Mouse (Mus musculus) heart, embryonic 13.5 days (tissue): ENCODE measurements around the gene Nup43. TPM values are rescaled to one million over a fixed set of nuclear protein-coding genes. Genes with fewer than 3 reads are reported as not detected.
A peak's percentile ranks its signal among the peaks of the same experiment; 100 is the strongest.

Source experiments
- ATAC-seq: fragments of 200-750 bp; cut with Nextera tagmentation; 2 replicates; pipeline ENCODE4 v1.8.0; 2017; ENCODE audit warnings: moderate TSS enrichment; ENCODE audit not compliant: insufficient number of reproducible peaks, low FRiP score, low TSS enrichment; ENCODE audit errors: extremely low read depth
- H3K27ac ChIP-seq: fragments of 300-500 bp; sonication (generic); replicated peaks from 2 replicates; pipeline ENCODE4 v1.5.1; 2015; ENCODE audit warnings: moderate library complexity, mild to moderate bottlenecking, inconsistent platforms
- H3K27me3 ChIP-seq: fragments of 300-500 bp; sonication (generic); replicated peaks from 2 replicates; pipeline ENCODE4 v1.6.1; 2015; ENCODE audit warnings: mild to moderate bottlenecking, inconsistent platforms
- H3K36me3 ChIP-seq: fragments of 300-500 bp; sonication (generic); 2 replicates; pipeline ENCODE4 v1.6.1; 2015; ENCODE audit warnings: mild to moderate bottlenecking, inconsistent platforms
- H3K4me1 ChIP-seq: fragments of 300-500 bp; sonication (generic); 2 replicates; pipeline ENCODE4 v1.6.1; 2015; ENCODE audit warnings: inconsistent platforms
- H3K4me2 ChIP-seq: fragments of 300-500 bp; sonication (generic); 2 replicates; pipeline ENCODE4 v1.6.1; 2015; ENCODE audit warnings: inconsistent platforms, mild to moderate bottlenecking, moderate library complexity
- H3K4me3 ChIP-seq: fragments of 300-500 bp; sonication (generic); 2 replicates; pipeline ENCODE4 v1.5.1; 2015; ENCODE audit warnings: moderate library complexity, mild to moderate bottlenecking, inconsistent platforms
- H3K9ac ChIP-seq: fragments of 300-500 bp; sonication (generic); 2 replicates; pipeline ENCODE4 v1.6.1; 2015; ENCODE audit warnings: inconsistent platforms, mild to moderate bottlenecking, moderate library complexity
- H3K9me3 ChIP-seq: fragments of 300-500 bp; sonication (generic); 2 replicates; pipeline ENCODE4 v1.6.1; 2016; ENCODE audit warnings: inconsistent platforms
- WGBS: fragments of 180-500 bp; shearing (Covaris S2); methylation state at CpG from one replicate; pipeline ENCODE4 v1.1.7; 2015; ENCODE audit warnings: mixed read lengths; 5-methylcytosine and 5-hydroxymethylcytosine counted together
- polyA plus RNA-seq: library from polyadenylated mRNA; unstranded; fragments of >200 nt; fragmentation: Nextera tagmentation; extraction: Ambion mirVana; gene quantifications from 2 replicates; pipeline ENCODE4 v1.2.1, GENCODE M21; 2015

The Nup43 gene
- polyA plus RNA-seq, 1 experiment from 2014 or later = 36.6 TPM

GRCm38 (mm10) chr10:7649059-7649458 lies 18.2 kb upstream of the Nup43 start:
- Histone ChIP-seq H3K4me3 (no peak overlapping the region), H3K27ac (peak overlapping the region; percentile 63), H3K4me2 (no peak overlapping the region), H3K9ac (0 out of 2 replicates have a peak overlapping the region, but pooled peaks have one; percentile 24), H3K27me3 (no peaks in the 10 kb centered on the region), H3K36me3 (peaks cover 39% of the 10 kb centered on the region), H3K4me1 (peaks cover 10% of the 10 kb centered on the region), H3K9me3 (no peaks in the 10 kb centered on the region)
- WGBS = 56% methylated on average over 4 of the region's 4 CpGs
- ATAC-seq = no peak

- 86% methylated on average over 2 of the region's 2 CpGs for WGBS
- no peak for ATAC-seq
- H3K27ac ChIP-seq = no peak overlapping the region
- no peak overlapping the region for H3K4me2 ChIP-seq
- H3K4me3 ChIP-seq = no peak overlapping the region
- no peaks in the 10 kb centered on the region for H3K27me3 ChIP-seq
- no peak overlapping the region for H3K9ac ChIP-seq
- H3K36me3 ChIP-seq = peaks cover 25% of the 10 kb centered on the region
- H3K9me3 ChIP-seq = no peaks in the 10 kb centered on the region
- H3K4me1 ChIP-seq = peaks cover 13% of the 10 kb centered on the region
These were observed 16.2 kb upstream of the Nup43 start for GRCm38 (mm10) chr10:7651057-7651456.

- ATAC-seq = peak; percentile 68
These were observed 4.7 kb upstream of the Nup43 start for GRCm38 (mm10) chr10:7662471-7663141.

GRCm38 (mm10) chr10:7663159-7664026 lies 3.9 kb upstream of the Nup43 start:
- Histone ChIP-seq H3K9ac (peak overlapping the region; percentile 93), H3K27ac (peak overlapping the region; percentile 93), H3K27me3 (no peaks in the 10 kb centered on the region), H3K4me2 (peak overlapping the region; percentile 94), H3K36me3 (no peaks in the 10 kb centered on the region), H3K9me3 (no peaks in the 10 kb centered on the region), H3K4me1 (peaks cover 30% of the 10 kb centered on the region), H3K4me3 (peak overlapping the region; percentile 79)
- WGBS = under 1% methylated on average over 64 of the region's 64 CpGs
- peak; percentile 89 for ATAC-seq

More at GRCm38 (mm10) chr10:7662471-7663141, 4.7 kb upstream of the Nup43 start:
- Histone ChIP-seq H3K27me3 (no peaks in the 10 kb centered on the region), H3K36me3 (no peaks in the 10 kb centered on the region), H3K27ac (peak overlapping the region; percentile 93), H3K9me3 (no peaks in the 10 kb centered on the region), H3K4me3 (peak overlapping the region; percentile 79), H3K4me1 (peaks cover 24% of the 10 kb centered on the region), H3K4me2 (peak overlapping the region; percentile 94), H3K9ac (peak overlapping the region; percentile 93)
- WGBS = under 1% methylated on average over 44 of the region's 44 CpGs

GRCm38 (mm10) chr10:7664027-7664526 lies 3.2 kb upstream of the Nup43 start:
- peaks cover 33% of the 10 kb centered on the region for H3K4me1 ChIP-seq
- H3K4me3 ChIP-seq = peak overlapping the region; percentile 79
- peak overlapping the region; percentile 94 for H3K4me2 ChIP-seq
- peak overlapping the region; percentile 93 for H3K9ac ChIP-seq
- no peaks in the 10 kb centered on the region for H3K27me3 ChIP-seq
- no peak for ATAC-seq
- H3K9me3 ChIP-seq = no peaks in the 10 kb centered on the region
- no peaks in the 10 kb centered on the region for H3K36me3 ChIP-seq
- WGBS = 52% methylated on average over 6 of the region's 6 CpGs
- H3K27ac ChIP-seq = peak overlapping the region; percentile 93

- Histone ChIP-seq H3K4me1 (peaks cover 27% of the 10 kb centered on the region), H3K9me3 (no peaks in the 10 kb centered on the region), H3K36me3 (peaks cover 7% of the 10 kb centered on the region), H3K4me3 (no peak overlapping the region), H3K27me3 (no peaks in the 10 kb centered on the region), H3K9ac (no peak overlapping the region), H3K4me2 (no peak overlapping the region), H3K27ac (no peak overlapping the region)
- 89% methylated on average over 1 of the region's 1 CpGs for WGBS
- no peak for ATAC-seq
These were observed 2.4 kb upstream of the Nup43 start for GRCm38 (mm10) chr10:7664889-7665288.

- Histone ChIP-seq H3K4me2 (no peak overlapping the region), H3K27me3 (no peaks in the 10 kb centered on the region), H3K36me3 (peaks cover 82% of the 10 kb centered on the region), H3K4me1 (peaks cover 7% of the 10 kb centered on the region), H3K4me3 (no peak overlapping the region), H3K9ac (no peak overlapping the region), H3K27ac (no peak overlapping the region), H3K9me3 (no peaks in the 10 kb centered on the region)
- no peak for ATAC-seq
- WGBS = 59% methylated on average over 1 of the region's 1 CpGs
These were observed 6.4 kb downstream of the Nup43 start for GRCm38 (mm10) chr10:7673673-7674072.

GRCm38 (mm10) chr10:7680731-7681301 lies 13.5 kb downstream of the Nup43 start, which contains the start of the genes Pcmt1 and Lats1:
TSS of gene Pcmt1 (minus strand) at chr10:7681136.
TSS of gene Lats1 (plus strand) at chr10:7681214.
- peaks cover 49% of the 10 kb centered on the region for H3K4me1 ChIP-seq
- peak within 1 kb of the TSS; percentile 98 for H3K27ac ChIP-seq
- H3K9ac ChIP-seq = peak within 1 kb of the TSS; percentile 100
- peaks cover 39% of the 10 kb centered on the region for H3K36me3 ChIP-seq
- H3K4me3 ChIP-seq = peak within 1 kb of the TSS; percentile 95
- no peaks in the 10 kb centered on the region for H3K27me3 ChIP-seq
- ATAC-seq = peak; percentile 66
- peak within 1 kb of the TSS; percentile 87 for H3K4me2 ChIP-seq
- WGBS = under 1% methylated on average over 63 of the region's 65 CpGs
- no peaks in the 10 kb centered on the region for H3K9me3 ChIP-seq

- peak; percentile 86 for ATAC-seq
- Histone ChIP-seq H3K9me3 (no peaks in the 10 kb centered on the region), H3K27ac (peak overlapping the region; percentile 98), H3K36me3 (peaks cover 32% of the 10 kb centered on the region), H3K4me2 (peak overlapping the region; percentile 87), H3K9ac (peak overlapping the region; percentile 100), H3K4me3 (peak overlapping the region; percentile 95), H3K4me1 (peaks cover 54% of the 10 kb centered on the region), H3K27me3 (no peaks in the 10 kb centered on the region)
- WGBS = under 1% methylated on average over 62 of the region's 64 CpGs
These were observed 14.2 kb downstream of the Nup43 start for GRCm38 (mm10) chr10:7681343-7682025.

GRCm38 (mm10) chr10:7682249-7682648 lies 14.9 kb downstream of the Nup43 start:
- Histone ChIP-seq H3K27ac (peak overlapping the region; percentile 98; the same call in 1 of the 2 replicates), H3K36me3 (peaks cover 28% of the 10 kb centered on the region), H3K4me3 (peak overlapping the region; percentile 95), H3K27me3 (no peaks in the 10 kb centered on the region), H3K4me2 (peak overlapping the region; percentile 87), H3K9ac (peak overlapping the region; percentile 100), H3K9me3 (no peaks in the 10 kb centered on the region), H3K4me1 (peaks cover 61% of the 10 kb centered on the region)
- WGBS = 50% methylated on average over 3 of the region's 3 CpGs
- ATAC-seq = no peak
